Mouse (Mus musculus) G1E (cell line): Measurements from ENCODE around the gene Efcab2.

ENCODE experiments used
- CTCF ChIP-seq: IDR thresholded peaks from 2 replicates; pipeline ENCODE4 v1.5.1; 2012; ENCODE audit warnings: low read depth, low read length, inconsistent platforms, mixed read lengths
- GATA1 ChIP-seq: IDR thresholded peaks from 2 replicates; pipeline ENCODE4 v1.6.1; 2012; ENCODE audit warnings: borderline replicate concordance, low read length, inconsistent platforms, mixed read lengths
- GATA2 ChIP-seq: IDR thresholded peaks from 2 replicates; pipeline ENCODE4 v1.6.1; 2012; ENCODE audit warnings: low read depth, low read length, inconsistent platforms, borderline replicate concordance
- POLR2AphosphoS5 ChIP-seq: IDR thresholded peaks from 2 replicates; pipeline ENCODE4 v1.6.1; 2012; ENCODE audit warnings: low read depth, low read length, inconsistent platforms; ENCODE audit not compliant: insufficient replicate concordance
- TAL1 ChIP-seq: conservative IDR thresholded peaks from 2 replicates; pipeline ENCODE4 v1.6.1; 2012; ENCODE audit warnings: low read depth, low read length, inconsistent platforms, mixed read lengths

- TF ChIP-seq CTCF (no peak), GATA2 (no peak), GATA1 (no peak), POLR2AphosphoS5 (no peak), TAL1 (no peak)
Observed at GRCm38 (mm10) chr1:178388802-178389201, 17.1 kb upstream of the Efcab2 start.
